Mouse (Mus musculus) heart, postnatal 0 days (tissue): ENCODE data around the gene Abcb9. TPM values are rescaled to one million over a fixed set of nuclear protein-coding genes. Genes with fewer than 3 reads are reported as not detected.

Experiments
- ATAC-seq: fragments of 200-750 bp; cut with Nextera tagmentation; 2 replicates; pipeline ENCODE4 v1.8.0; 2017; ENCODE audit warnings: low read depth, moderate number of reproducible peaks, moderate library complexity; ENCODE audit not compliant: insufficient read depth
- DNase-seq: peaks from one replicate; pipeline ENCODE4 v3.0.0-alpha.2; 2016; ENCODE audit warnings: low spot score
- H3K27ac ChIP-seq: fragments of 300-500 bp; sonication (generic); 2 replicates; pipeline ENCODE4 v1.5.1; 2014; ENCODE audit warnings: low read depth, mild to moderate bottlenecking
- H3K27me3 ChIP-seq: fragments of 300-500 bp; sonication (generic); 2 replicates; pipeline ENCODE4 v1.6.1; 2014; ENCODE audit warnings: low read length, mixed read lengths; ENCODE audit not compliant: control insufficient read depth, insufficient read depth
- H3K36me3 ChIP-seq: fragments of 300-500 bp; sonication (generic); replicated peaks from 2 replicates; pipeline ENCODE4 v1.6.1; 2014; ENCODE audit warnings: low read length, mixed read lengths; ENCODE audit not compliant: control insufficient read depth, insufficient read depth
- H3K4me1 ChIP-seq: fragments of 300-500 bp; sonication (generic); 2 replicates; pipeline ENCODE4 v1.6.1; 2014; ENCODE audit warnings: antibody characterized with exemption; ENCODE audit not compliant: control insufficient read depth, insufficient read depth
- H3K4me2 ChIP-seq: fragments of 300-500 bp; sonication (generic); 2 replicates; pipeline ENCODE4 v1.6.1; 2014; ENCODE audit warnings: low read depth, mild to moderate bottlenecking, low read length, moderate library complexity
- H3K4me3 ChIP-seq: fragments of 300-500 bp; sonication (generic); 2 replicates; pipeline ENCODE4 v1.5.1; 2014; ENCODE audit warnings: low read depth, low read length
- H3K9ac ChIP-seq: fragments of 300-500 bp; sonication (generic); replicated peaks from 2 replicates; pipeline ENCODE4 v1.6.1; 2014; ENCODE audit warnings: low read depth, low read length, mixed read lengths
- H3K9me3 ChIP-seq: fragments of 300-500 bp; sonication (generic); replicated peaks from 2 replicates; pipeline ENCODE4 v1.6.1; 2016; ENCODE audit warnings: low read length; ENCODE audit not compliant: control insufficient read depth
- CTCF ChIP-seq: IDR thresholded peaks from 2 replicates; pipeline ENCODE4 v1.5.1; 2016; ENCODE audit warnings: antibody characterized with exemption, control low read depth, low read depth
- EP300 ChIP-seq: IDR thresholded peaks from 2 replicates; pipeline ENCODE4 v1.6.1; 2016; ENCODE audit warnings: antibody characterized with exemption, low read depth
- WGBS: fragments of 180-500 bp; shearing (Covaris S2); extraction: QIAGEN DNeasy Blood & Tissue Kit; methylation state at CpG from one replicate; pipeline ENCODE4 v1.1.7; 2014; 5-methylcytosine and 5-hydroxymethylcytosine counted together
- polyA plus RNA-seq: library from polyadenylated mRNA; unstranded; fragments of >200 nt; fragmentation: Nextera tagmentation; extraction: Ambion mirVana; gene quantifications from 2 replicates; pipeline ENCODE4 v1.2.1, GENCODE M21; 2015
- total RNA-seq: library from RNA; depleted of rRNA; stranded (reverse); fragments of >200 nt; gene quantifications from 2 replicates; pipeline ENCODE4 v1.2.3, GENCODE M21; 2014; ENCODE audit warnings: low replicate concordance

The Abcb9 gene
- total and polyA plus RNA-seq, 2 experiments from 2014 or later: 1.8 to 3.0 TPM

DNA sequence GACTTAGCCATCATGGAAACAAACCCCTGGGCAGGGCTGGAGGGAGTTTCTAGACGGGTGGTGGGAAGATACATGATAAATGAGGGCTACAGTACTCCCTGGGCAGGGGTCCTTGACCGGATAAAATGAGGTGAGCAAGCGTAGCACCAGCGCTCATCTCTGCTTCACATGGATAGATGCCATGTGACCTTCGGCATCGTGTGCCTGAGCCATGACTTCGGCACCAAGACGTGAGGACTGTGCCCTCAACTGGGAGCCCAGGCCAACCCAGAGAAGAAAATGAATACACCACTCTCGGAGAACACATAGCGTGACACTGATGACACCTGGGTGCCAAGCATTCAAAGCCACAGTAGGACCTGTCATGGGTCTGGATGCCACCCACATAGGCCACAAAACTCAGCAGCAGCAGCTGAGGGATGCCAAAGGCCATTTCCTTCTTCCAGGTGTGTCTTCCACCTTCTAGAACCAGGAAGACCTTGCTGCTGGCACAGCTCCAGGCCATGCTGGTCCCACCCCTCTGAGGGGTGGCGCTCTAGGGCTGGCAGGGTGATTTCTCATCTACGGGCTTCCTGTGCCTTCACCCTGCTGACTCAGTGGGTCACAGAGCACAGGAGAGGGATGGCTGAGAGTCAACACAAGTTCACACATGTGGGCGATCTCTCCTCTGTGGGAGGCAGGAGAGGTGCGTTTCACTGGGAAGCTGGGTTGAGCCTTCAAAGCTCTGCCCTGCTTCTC is 11.6 kb downstream of the Abcb9 start:
- H3K4me1 ChIP-seq: peaks cover 4% of the 10 kb centered on the region
- TF ChIP-seq CTCF (no peak), EP300 (no peak)
- H3K4me2 ChIP-seq: no peak overlapping the region
- no peak overlapping the region for H3K4me3 ChIP-seq
- H3K9me3 ChIP-seq: no peaks in the 10 kb centered on the region
- H3K9ac ChIP-seq: no peak overlapping the region
- 81% methylated on average over 14 of the region's 14 CpGs for WGBS
- no peak for ATAC-seq
- H3K27me3 ChIP-seq: no peaks in the 10 kb centered on the region
- H3K27ac ChIP-seq: no peak overlapping the region
- no peaks in the 10 kb centered on the region for H3K36me3 ChIP-seq
- DNase-seq: no peak

DNA sequence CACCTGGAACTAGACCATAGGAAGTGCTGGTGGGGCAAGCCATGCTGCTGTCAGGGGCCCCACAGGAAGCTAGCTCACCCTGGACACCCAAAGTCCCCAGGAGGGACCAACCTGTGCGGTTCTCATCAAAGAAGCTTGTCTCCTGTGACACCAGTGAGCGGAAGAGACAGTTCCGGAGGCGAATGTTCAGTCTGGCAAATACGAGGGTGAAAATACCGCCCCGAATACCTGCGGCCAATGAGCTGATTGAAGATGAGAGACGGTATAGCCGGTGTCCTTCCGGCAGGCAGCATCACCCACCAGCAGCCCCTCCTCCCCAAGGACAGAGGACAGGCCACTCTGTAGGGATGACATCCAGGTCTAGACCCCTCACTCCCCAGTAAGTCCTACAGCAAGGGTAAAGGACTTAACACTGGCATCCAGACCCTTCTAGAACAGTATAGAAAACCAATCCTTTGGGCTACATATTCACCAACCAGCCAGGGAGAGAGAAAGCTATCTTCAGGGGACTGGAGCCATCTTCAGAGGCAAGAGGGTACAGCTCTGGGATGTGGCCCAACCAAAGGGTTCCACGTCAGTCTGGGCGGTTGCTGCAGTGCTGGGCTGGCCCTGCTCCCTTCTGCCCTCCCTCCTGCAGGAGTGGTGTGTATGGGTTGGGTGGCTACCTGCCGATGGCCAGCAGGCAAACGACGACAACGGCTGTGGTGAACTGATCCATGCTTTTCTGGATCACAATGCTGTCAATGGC is 12.5 kb downstream of the Abcb9 start:
- TF ChIP-seq CTCF (no peak), EP300 (no peak)
- no peaks in the 10 kb centered on the region for H3K27me3 ChIP-seq
- no peak overlapping the region for H3K4me3 ChIP-seq
- DNase-seq (no peak), ATAC-seq (no peak)
- H3K27ac ChIP-seq: no peak overlapping the region
- WGBS: 89% methylated on average over 17 of the region's 17 CpGs
- no peak overlapping the region for H3K4me2 ChIP-seq
- H3K4me1 ChIP-seq: peaks cover 8% of the 10 kb centered on the region
- no peaks in the 10 kb centered on the region for H3K36me3 ChIP-seq
- no peaks in the 10 kb centered on the region for H3K9me3 ChIP-seq
- no peak overlapping the region for H3K9ac ChIP-seq

DNA sequence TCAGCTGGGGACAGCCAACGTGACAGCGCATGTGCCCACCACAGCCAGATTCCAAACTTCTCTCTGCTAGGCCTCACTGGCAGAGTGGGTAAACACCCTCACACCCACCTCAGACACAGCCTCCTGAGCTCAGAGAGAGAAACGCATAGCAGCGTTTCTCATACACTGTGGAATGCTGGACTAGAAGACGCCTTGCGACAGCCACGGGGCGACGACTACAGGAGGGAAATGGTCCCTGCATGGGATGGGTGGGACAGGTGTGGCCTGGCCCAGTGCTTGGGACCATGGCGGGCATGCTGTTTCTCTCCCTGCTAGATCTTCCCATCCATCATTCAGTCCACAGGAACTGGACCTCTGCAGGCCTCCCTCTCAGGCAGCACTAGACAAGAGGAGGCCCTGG is 13.2 kb downstream of the Abcb9 start:
- ATAC-seq (no peak), DNase-seq (no peak)
- Histone ChIP-seq H3K4me3 (no peak overlapping the region), H3K27me3 (no peaks in the 10 kb centered on the region), H3K4me2 (no peak overlapping the region), H3K4me1 (peaks cover 8% of the 10 kb centered on the region), H3K9me3 (no peaks in the 10 kb centered on the region), H3K27ac (no peak overlapping the region), H3K9ac (no peak overlapping the region), H3K36me3 (no peaks in the 10 kb centered on the region)
- peak; percentile 23 for TF ChIP-seq CTCF
- no peak for TF ChIP-seq EP300
- WGBS: 79% methylated on average over 10 of the region's 10 CpGs

DNA sequence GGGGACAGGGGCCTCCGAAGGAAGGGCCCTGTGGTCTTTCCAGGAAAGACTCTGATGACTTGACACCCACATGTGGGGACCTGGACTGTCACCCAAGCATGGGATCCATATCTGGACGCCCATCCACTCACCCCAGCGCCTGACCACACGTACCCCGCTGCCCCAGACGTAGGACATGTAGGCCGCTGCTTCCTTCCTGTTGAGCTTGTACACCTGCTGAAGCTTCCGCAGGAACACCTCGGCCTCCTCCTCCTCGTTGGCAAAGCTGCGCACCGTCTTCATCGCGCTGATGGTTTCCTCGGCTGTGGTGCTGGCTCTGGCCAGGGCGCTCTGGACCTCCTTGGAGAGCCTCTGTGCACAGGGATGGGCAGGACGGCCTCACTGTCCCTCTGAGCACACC is 15.7 kb downstream of the Abcb9 start:
- Histone ChIP-seq H3K4me3 (no peak overlapping the region), H3K27me3 (no peaks in the 10 kb centered on the region), H3K4me1 (peaks cover 8% of the 10 kb centered on the region), H3K36me3 (no peaks in the 10 kb centered on the region), H3K9me3 (no peaks in the 10 kb centered on the region), H3K27ac (no peak overlapping the region; the same call in 1 of the 2 replicates), H3K4me2 (no peak overlapping the region; the same call in 1 of the 2 replicates), H3K9ac (no peak overlapping the region)
- ATAC-seq (no peak), DNase-seq (no peak)
- TF ChIP-seq EP300: no peak
- 88% methylated on average over 17 of the region's 17 CpGs for WGBS

DNA sequence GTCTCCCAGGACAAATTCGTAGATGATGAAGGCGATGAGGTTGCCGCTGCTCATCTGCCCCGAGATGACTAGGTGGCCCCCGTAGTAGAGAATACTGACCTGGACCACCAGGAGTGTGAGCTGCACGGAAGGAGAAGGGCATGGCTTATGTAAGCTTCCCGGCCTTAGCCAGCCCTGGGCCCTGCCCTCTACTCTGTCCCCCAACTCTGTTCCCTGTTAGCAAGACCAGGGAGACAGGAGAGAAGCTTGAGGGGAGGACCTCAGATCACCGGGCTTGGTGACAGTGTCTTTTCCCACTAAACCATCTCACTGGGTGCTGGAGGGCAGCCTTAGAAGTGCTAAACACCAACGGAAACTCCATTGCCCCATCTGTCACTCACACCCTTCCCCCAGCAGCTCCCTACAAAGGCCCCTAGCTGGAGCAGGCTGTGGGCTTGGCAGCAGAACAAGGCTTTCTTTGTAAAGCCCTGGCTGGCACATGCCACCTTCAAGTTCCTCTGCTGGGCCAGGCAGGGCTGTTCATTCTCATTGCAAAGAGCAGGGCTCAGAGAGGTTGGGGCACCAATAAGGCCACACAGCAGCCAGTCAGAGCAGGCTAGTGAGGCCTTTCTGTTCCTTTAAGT is 16.7 kb downstream of the Abcb9 start:
- peak overlapping the region; percentile 6; the same call in 1 of the 2 replicates for H3K4me2 ChIP-seq
- no peak for TF ChIP-seq EP300
- no peak for TF ChIP-seq CTCF
- ATAC-seq (0 out of 2 replicates have a peak, but pooled peaks have one; percentile 21), DNase-seq (no peak)
- H3K27ac ChIP-seq: peak overlapping the region; percentile 27; the same call in 1 of the 2 replicates
- no peak overlapping the region for H3K4me3 ChIP-seq
- no peak overlapping the region; the same call in 1 of the 2 replicates for H3K9ac ChIP-seq
- H3K9me3 ChIP-seq: no peaks in the 10 kb centered on the region
- H3K4me1 ChIP-seq: peaks cover 8% of the 10 kb centered on the region
- H3K27me3 ChIP-seq: no peaks in the 10 kb centered on the region
- 63% methylated on average over 9 of the region's 9 CpGs for WGBS
- no peaks in the 10 kb centered on the region for H3K36me3 ChIP-seq
